Mouse (Mus musculus): ENCODE data around the gene Wnt4. TPM values are rescaled to one million over a fixed set of nuclear protein-coding genes. Genes with fewer than 3 reads are reported as not detected.

Gene Wnt4
- polyA plus RNA-seq, 1 experiment, result 25.1 TPM

GRCm38 (mm10) chr4:137306991-137307706, 29.9 kb downstream of the Wnt4 start:
- DNase-seq (ENCODE audit: low spot score), result no peak

GRCm38 (mm10) chr4:137308377-137308776, 31.1 kb downstream of the Wnt4 start:
- DNase-seq (ENCODE audit: low spot score), result no peak

- DNase-seq (ENCODE audit: low spot score), result no peak
These were observed 36.2 kb downstream of the Wnt4 start for GRCm38 (mm10) chr4:137313511-137313910.

GRCm38 (mm10) chr4:137314561-137314960, 37.3 kb downstream of the Wnt4 start:
- no peak for DNase-seq (ENCODE audit: low spot score)

- DNase-seq (ENCODE audit: low spot score), result no peak
These were observed 37.8 kb downstream of the Wnt4 start for GRCm38 (mm10) chr4:137315061-137315460.

GRCm38 (mm10) chr4:137316027-137316770, 38.9 kb downstream of the Wnt4 start:
- DNase-seq (ENCODE audit: low spot score), result no peak

GRCm38 (mm10) chr4:137324926-137325325, 47.6 kb downstream of the Wnt4 start:
- no peak for DNase-seq (ENCODE audit: low spot score)

- DNase-seq (ENCODE audit: low spot score), result no peak
These were observed 49.2 kb downstream of the Wnt4 start for GRCm38 (mm10) chr4:137326494-137326893.

GRCm38 (mm10) chr4:137332051-137332450, 54.8 kb downstream of the Wnt4 start:
- DNase-seq (ENCODE audit: low spot score), result no peak

GRCm38 (mm10) chr4:137336468-137336867, 59.2 kb downstream of the Wnt4 start:
- no peak for DNase-seq (ENCODE audit: low spot score)

- DNase-seq (ENCODE audit: low spot score), result no peak
These were observed 62.1 kb downstream of the Wnt4 start for GRCm38 (mm10) chr4:137339415-137339814.

- DNase-seq (ENCODE audit: low spot score), result no peak
These were observed 65.5 kb downstream of the Wnt4 start for GRCm38 (mm10) chr4:137342816-137343215.

GRCm38 (mm10) chr4:137345112-137345511, 67.8 kb downstream of the Wnt4 start:
- no peak for DNase-seq (ENCODE audit: low spot score)

GRCm38 (mm10) chr4:137345790-137346189, 68.5 kb downstream of the Wnt4 start:
- DNase-seq (ENCODE audit: low spot score), result no peak

Other genes with a start within 250 kb of the Wnt4 start
- gene Zbtb40, start 228.7 kb upstream of the Wnt4 start, polyA plus RNA-seq (2012; rRNA removed), result 3.8 and 4.8 TPM in 2 replicates
- 326 and 339 TPM in 2 replicates for gene Cdc42, start 80.2 kb downstream of the Wnt4 start, polyA plus RNA-seq (2012; rRNA removed)
- not detected in 2 replicates for gene Cela3a, start 132.3 kb downstream of the Wnt4 start, polyA plus RNA-seq (2012; rRNA removed)
- 0.34 TPM in 1 of 2 replicates, not detected in the other for gene Cela3b, start 153.1 kb downstream of the Wnt4 start, polyA plus RNA-seq (2012; rRNA removed)
- not detected in 2 replicates for gene 1700013G24Rik, start 175.8 kb downstream of the Wnt4 start, polyA plus RNA-seq (2012; rRNA removed)
- 35.5 and 115 TPM in 2 replicates for gene Hspg2, start 191.3 kb downstream of the Wnt4 start, polyA plus RNA-seq (2012; rRNA removed)

All from urinary bladder, adult 2 months (tissue).